Mouse (Mus musculus): ENCODE measurements around the gene Sh3bgrl2.

GRCm38 (mm10) chr9:83537510-83537909, 10.6 kb upstream of the Sh3bgrl2 start:
- no peak for TF ChIP-seq CTCF (IDR thresholded peaks at IDR 0.05)
- TF ChIP-seq POLR2A (IDR thresholded peaks at IDR 0.05; ENCODE audit: insufficient read depth, low read depth, low read length) = no peak

Measured in heart, adult 2 months (tissue).